Mouse (Mus musculus) spleen, adult 2 months (tissue): ENCODE measurements around the gene Gm13199. TPM values are rescaled to one million over a fixed set of nuclear protein-coding genes. Genes with fewer than 3 reads are reported as not detected.
A peak's percentile ranks its signal among the peaks of the same experiment; 100 is the strongest.

ENCODE experiments used
- DNase-seq, 2 experiments: peaks; one replicate each; pipeline versions ENCODE4 v3.0.0 to v3.0.0-alpha.2; 2012 to 2021; ENCODE audit warnings: low spot score in 2 of 2, low read depth in 1 of 2
- H3K27ac ChIP-seq: fragments of 200-500 bp; 2 replicates; pipeline ENCODE4 v1.5.1; 2012; ENCODE audit warnings: low read length, inconsistent platforms; ENCODE audit not compliant: insufficient read depth
- H3K27me3 ChIP-seq: fragments of 200-500 bp; 2 replicates; pipeline ENCODE4 v1.6.1; 2012; ENCODE audit warnings: mild to moderate bottlenecking, moderate library complexity, low read length, inconsistent platforms; ENCODE audit not compliant: control insufficient read depth, insufficient read depth
- H3K36me3 ChIP-seq: fragments of 200-500 bp; 2 replicates; pipeline ENCODE4 v1.6.1; 2012; ENCODE audit warnings: mild to moderate bottlenecking, low read length, inconsistent platforms; ENCODE audit not compliant: control insufficient read depth, insufficient read depth
- H3K4me1 ChIP-seq: fragments of 200-500 bp; 2 replicates; pipeline ENCODE4 v1.6.1; 2011; ENCODE audit warnings: inconsistent platforms; ENCODE audit not compliant: control insufficient read depth, insufficient read depth, insufficient read length
- H3K4me3 ChIP-seq: fragments of 200-500 bp; 2 replicates; pipeline ENCODE4 v1.5.1; 2011; ENCODE audit warnings: mild to moderate bottlenecking, inconsistent platforms; ENCODE audit not compliant: insufficient read depth, insufficient read length; ENCODE audit errors: extremely low read depth
- CTCF ChIP-seq: fragments of 200-500 bp; IDR thresholded peaks from 2 replicates; pipeline ENCODE4 v1.5.1; 2011; ENCODE audit warnings: mild to moderate bottlenecking, inconsistent platforms; ENCODE audit not compliant: insufficient read depth, insufficient read length, insufficient replicate concordance; ENCODE audit errors: extremely low read depth
- POLR2A ChIP-seq: fragments of 200-500 bp; IDR thresholded peaks from 2 replicates; pipeline ENCODE4 v1.6.1; 2011; ENCODE audit warnings: low read depth, low read length, inconsistent platforms
- WGBS: fragments of 180-500 bp; shearing (Covaris S2); methylation state at CpG from one replicate; pipeline ENCODE4 v1.1.7; 2018; 5-methylcytosine and 5-hydroxymethylcytosine counted together
- polyA plus RNA-seq: library from polyadenylated mRNA; depleted of rRNA; stranded (reverse); fragments of >200 nt; gene quantifications from 2 replicates; pipeline ENCODE4 v1.2.3, GENCODE M21; 2012; rRNA removed

Gm13199 gene
- 1.2 and 1.3 TPM in 2 replicates for polyA plus RNA-seq

GRCm38 (mm10) chr2:5862834-5863233, at the start of gene Gm13199:
TSS of gene Gm13199 (minus strand) at chr2:5862934.
- 98% methylated on average over 3 of the region's 3 CpGs for WGBS
- no peak within 1 kb of the TSS for H3K4me3 ChIP-seq
- H3K27ac ChIP-seq, result no peak within 1 kb of the TSS
- no peaks in the 10 kb centered on the region for H3K27me3 ChIP-seq
- H3K4me1 ChIP-seq, result no peaks in the 10 kb centered on the region
- DNase-seq, result no peak
- TF ChIP-seq POLR2A, result no peak
- TF ChIP-seq CTCF, result no peak
- peaks cover 8% of the 10 kb centered on the region for H3K36me3 ChIP-seq

DNA sequence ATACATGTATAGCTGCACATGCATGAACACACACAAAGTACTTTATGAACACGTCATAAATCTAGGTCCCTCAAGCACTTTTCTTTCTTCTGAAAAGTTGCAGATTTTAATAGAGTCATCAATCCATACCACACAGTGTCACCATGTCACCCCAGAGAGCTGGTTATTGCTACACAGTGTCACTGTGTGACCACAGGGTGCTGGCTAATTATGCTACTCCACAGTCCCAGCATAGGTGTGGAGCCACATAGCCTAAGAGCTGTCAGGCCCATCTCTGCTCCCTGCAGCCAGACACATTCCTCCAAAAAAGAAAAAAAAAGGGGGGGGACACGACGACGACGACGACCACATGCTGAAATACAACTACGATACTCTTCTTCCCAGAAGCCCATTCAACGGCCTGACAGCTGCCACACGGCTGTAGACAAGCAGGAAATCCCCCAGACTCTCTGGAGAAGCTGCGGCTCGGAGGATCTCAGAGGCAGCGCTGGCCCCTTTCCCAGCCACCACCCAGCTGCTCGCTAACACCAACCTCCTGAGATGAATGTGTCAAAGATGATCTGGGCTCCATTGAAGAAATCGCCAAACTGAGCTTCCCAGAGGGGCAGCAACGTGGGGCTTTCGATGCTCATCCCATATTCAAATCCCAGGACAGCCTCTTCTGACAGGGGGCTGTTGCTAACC, 48.7 kb upstream of the Gm13199 start:
- TF ChIP-seq POLR2A, result no peak
- Histone ChIP-seq H3K4me3 (no peak overlapping the region), H3K36me3 (no peaks in the 10 kb centered on the region), H3K27ac (no peak overlapping the region), H3K4me1 (no peaks in the 10 kb centered on the region), H3K27me3 (no peaks in the 10 kb centered on the region)
- DNase-seq, result no peak
- WGBS, result 88% methylated on average over 16 of the region's 16 CpGs

DNA sequence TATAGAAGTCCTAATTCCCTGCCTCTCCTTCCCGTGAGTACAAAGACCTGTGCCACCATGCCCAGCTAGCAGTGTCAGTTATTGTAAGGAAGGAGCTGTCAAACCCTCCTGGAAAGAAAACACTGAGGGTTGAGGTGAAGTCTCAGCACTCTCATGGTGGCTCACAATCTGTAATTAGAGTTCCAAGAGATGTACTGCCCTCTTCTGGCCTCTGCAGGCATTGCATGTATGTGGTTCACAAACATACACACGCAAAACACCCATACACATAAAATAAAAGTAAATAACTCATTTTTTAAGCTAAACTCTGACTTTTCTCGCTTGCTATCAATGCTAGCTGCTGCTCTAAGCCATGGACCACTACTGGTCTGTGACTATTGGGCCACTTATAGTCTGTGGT, 43.9 kb upstream of the Gm13199 start:
- H3K27me3 ChIP-seq, result no peaks in the 10 kb centered on the region
- TF ChIP-seq POLR2A, result no peak
- TF ChIP-seq CTCF, result peak; percentile 40; the same call in 1 of the 2 replicates
- DNase-seq, result peak; percentile 32 to 44
- H3K4me1 ChIP-seq, result no peaks in the 10 kb centered on the region
- H3K4me3 ChIP-seq, result no peak overlapping the region
- H3K36me3 ChIP-seq, result no peaks in the 10 kb centered on the region
- H3K27ac ChIP-seq, result no peak overlapping the region
- WGBS, result 73% methylated on average over 3 of the region's 3 CpGs

DNA sequence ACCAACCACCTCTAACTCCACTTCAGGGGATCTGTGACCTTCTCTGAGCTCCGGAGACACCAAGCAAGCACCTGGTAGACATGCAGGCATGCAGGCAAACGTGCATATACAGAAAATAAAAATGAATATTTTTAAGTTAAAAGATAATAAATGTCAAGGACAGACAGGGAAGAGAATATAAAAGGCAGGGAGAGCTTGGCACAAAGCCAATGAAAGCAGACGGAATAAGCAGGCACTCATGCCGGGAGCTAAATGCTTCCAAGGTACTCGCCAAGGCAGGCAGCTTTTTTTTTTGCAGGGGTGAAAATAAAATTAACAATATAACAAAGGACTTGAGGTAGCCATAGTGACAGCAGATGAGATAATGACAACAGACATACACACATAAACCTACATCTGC, 43.4 kb upstream of the Gm13199 start:
- H3K27ac ChIP-seq, result no peak overlapping the region
- no peak overlapping the region for H3K4me3 ChIP-seq
- no peaks in the 10 kb centered on the region for H3K36me3 ChIP-seq
- no peaks in the 10 kb centered on the region for H3K27me3 ChIP-seq
- H3K4me1 ChIP-seq, result no peaks in the 10 kb centered on the region
- no peak for DNase-seq
- TF ChIP-seq POLR2A, result no peak
- no peak for TF ChIP-seq CTCF
- WGBS, result 79% methylated on average over 5 of the region's 5 CpGs

GRCm38 (mm10) chr2:5900145-5900544, 37.4 kb upstream of the Gm13199 start:
- TF ChIP-seq CTCF (peak; percentile 54; the same call in 1 of the 2 replicates), POLR2A (no peak)
- no peaks in the 10 kb centered on the region for H3K4me1 ChIP-seq
- no peak overlapping the region for H3K4me3 ChIP-seq
- DNase-seq, result peak; percentile 18 to 32
- no peaks in the 10 kb centered on the region for H3K36me3 ChIP-seq
- no peak overlapping the region for H3K27ac ChIP-seq
- H3K27me3 ChIP-seq, result no peaks in the 10 kb centered on the region
- 84% methylated on average over 5 of the region's 5 CpGs for WGBS

GRCm38 (mm10) chr2:5894843-5895570, 32.3 kb upstream of the Gm13199 start, which contains the start of gene Sec61a2:
TSS of gene Sec61a2 (minus strand) at chr2:5895432.
- Histone ChIP-seq H3K4me3 (peak within 1 kb of the TSS; percentile 89), H3K27me3 (no peaks in the 10 kb centered on the region), H3K4me1 (no peaks in the 10 kb centered on the region; the same call in 1 of the 2 replicates), H3K27ac (peak within 1 kb of the TSS; percentile 28; the same call in 1 of the 2 replicates), H3K36me3 (no peaks in the 10 kb centered on the region; the same call in 1 of the 2 replicates)
- 2% methylated on average over 62 of the region's 62 CpGs for WGBS
- peak; percentile 87 to 99 for DNase-seq
- peak; percentile 65 for TF ChIP-seq POLR2A
- no peak for TF ChIP-seq CTCF
